Mouse (Mus musculus) ES-E14 (cell line): ENCODE data around the gene Fibp.

Experiments
- MAFK ChIP-seq: IDR thresholded peaks from 2 replicates; pipeline ENCODE4 v1.6.1; 2014; ENCODE audit warnings: mild to moderate bottlenecking, low read depth, low read length, inconsistent platforms; ENCODE audit not compliant: insufficient read depth
- ZC3H11A ChIP-seq: IDR thresholded peaks from 2 replicates; pipeline ENCODE4 v1.6.1; 2012; ENCODE audit warnings: low read depth, mild to moderate bottlenecking, inconsistent platforms, low read length, borderline replicate concordance
- ZNF384 ChIP-seq: IDR thresholded peaks from 2 replicates; pipeline ENCODE4 v1.6.1; 2012; ENCODE audit warnings: low read depth, low read length, inconsistent platforms

DNA sequence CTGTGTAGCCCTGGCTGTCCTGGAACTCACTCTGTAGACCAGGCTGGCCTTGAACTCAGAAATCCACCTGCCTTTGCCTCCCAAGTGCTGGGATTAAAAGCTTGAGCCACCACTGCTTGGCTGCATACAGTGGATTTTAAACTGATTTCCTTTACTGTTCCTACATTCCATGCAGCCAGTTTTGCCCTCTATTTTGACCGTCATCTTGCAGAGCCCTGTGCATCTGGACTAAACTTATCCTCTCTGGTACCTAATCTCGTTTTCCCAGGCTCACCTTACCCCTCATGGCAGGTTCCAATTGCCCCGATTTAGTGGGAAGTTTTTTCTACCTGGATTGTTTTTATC is 52.6 kb downstream of the Fibp start:
- TF ChIP-seq ZC3H11A (no peak), MAFK (no peak), ZNF384 (no peak)
